Mouse (Mus musculus): Measurements from ENCODE around the gene Psmc4. TPM values are rescaled to one million over a fixed set of nuclear protein-coding genes. Genes with fewer than 3 reads are reported as not detected.

The Psmc4 gene
- 151 TPM for polyA plus RNA-seq (2017; shearing (Covaris generic))

DNA sequence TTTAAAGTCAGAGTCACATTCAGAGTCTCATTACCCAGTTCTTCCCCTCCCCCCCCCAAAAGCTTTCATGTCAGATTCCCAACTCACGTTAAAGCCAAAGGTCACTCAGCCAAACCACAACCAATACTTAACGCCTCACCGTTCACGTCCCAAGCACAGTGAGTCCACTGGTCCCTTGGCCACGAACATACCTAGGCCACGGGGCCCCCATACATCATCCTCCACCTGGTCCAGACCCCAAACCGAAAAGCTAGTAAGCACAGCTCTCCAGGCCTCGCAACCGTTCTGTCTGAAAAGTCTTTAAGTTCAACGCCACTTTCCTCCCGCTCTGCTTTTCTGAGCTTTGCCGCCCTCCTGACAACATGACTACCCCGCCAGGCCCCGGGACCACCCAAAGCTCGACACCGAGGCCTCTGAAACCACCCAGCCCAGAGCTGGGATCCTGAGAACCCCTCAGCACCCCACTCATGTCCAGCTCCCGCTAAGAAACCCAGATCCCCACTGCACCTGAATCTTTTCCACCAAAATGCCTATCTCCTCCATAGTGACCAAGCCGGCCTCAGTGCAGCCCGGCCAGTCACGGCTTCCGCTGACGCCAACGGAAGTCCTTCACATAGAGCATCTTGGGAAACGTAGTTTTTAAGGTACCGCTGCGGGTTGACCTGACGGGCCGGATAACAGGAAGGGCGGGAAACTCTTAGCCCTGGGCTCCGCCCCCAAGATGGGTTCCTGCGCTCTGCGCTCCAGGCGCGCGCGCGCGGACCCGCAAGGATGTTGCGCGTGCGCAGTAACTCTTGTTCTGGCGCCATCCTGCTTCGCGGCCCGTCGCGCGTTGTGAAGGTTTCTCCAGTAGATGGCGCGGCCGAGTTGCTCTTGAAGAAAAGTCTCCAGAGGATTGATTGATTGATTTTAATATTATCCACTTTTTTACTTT, at the start of gene Psmc4:
Gene Psmc4, minus strand, starts transcription at position 626 of the 934 bp plus-strand sequence.

DNA sequence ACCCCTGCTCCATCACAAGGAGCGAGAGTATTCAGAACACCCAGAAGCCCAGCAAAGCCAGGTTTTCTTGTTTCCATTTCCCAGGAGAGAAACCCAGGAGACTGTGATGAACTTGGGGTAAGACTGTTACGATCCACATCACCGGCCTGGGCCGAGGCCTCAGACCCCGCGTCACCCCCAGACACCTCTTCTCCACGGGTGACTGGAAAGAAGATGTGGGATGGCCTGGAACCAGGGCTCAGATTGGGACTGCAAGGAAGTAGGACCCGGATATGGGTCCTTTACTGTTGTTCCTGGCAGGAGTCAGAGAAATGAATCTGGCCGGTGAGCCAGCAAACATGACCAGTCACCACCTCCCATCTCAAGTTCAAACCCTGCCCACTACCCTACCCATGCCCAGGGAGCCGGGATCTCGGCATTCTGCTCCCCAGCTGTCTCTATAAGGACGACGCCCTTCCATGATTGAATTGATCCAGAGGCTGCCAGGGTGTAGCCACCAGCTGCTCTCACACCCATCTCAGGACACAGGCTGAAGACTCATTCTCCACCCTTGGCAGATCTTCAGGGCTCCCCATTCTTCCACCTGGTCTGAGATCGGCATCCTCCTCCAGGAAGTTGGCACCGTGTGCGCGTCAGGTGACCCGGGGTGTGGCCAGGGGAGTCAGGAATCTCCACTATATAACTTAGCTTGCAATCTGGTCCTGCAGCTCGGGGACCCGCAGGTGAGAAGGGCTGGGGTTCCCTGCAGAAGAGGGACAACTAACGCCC, 20.8 kb upstream of the Psmc4 start, which contains the start of gene Fcgbp:
Gene Fcgbp, plus strand, starts transcription at position 706 of the 768 bp plus-strand sequence.

DNA sequence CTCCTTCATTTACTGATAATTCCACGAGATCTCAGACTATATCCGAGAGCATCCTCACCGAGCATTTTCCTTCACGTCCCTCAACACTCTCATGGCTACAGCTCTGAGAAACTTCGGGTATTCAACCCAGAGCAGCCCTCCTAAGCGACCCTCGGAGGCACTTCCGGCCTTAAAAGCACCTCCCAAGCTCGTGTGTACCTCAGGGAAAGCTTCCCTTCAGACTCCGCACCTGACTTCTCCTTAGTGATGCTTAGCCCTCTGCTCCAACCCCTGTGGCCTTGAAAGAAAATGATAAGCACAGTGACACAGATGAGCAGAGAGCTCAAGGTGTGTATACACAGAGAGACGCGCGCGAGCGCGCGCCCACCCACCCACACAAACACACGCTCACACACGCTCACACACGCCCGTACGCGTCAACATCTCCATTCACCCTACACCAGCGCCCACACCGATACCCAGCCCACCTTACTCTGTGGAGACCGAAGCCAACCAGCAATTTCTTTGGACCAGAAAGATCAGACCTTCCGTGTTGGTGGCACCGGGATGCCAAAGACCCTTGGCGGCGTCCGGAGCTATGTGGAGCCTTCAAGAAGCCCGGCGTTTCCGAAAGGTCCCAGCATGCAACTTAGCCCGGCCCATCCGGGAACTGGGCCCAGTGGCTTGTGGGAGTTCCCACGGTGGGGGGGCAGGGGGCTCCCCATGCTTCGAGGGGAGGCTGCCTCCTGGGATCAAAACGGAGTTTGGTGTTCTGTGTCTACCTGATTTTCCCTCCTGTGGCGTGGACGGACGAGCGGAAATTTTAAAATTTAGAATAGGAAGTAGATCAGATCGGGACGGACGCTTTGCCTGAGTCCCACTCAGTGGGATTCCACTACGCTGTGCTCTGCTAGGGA, 36.1 kb downstream of the Psmc4 start, which contains the start of gene Zfp850:
Gene Zfp850, minus strand, starts transcription at position 567 of the 896 bp plus-strand sequence.

Other genes with a start within 250 kb of the Psmc4 start
- gene Zfp626, start 242.9 kb downstream of the Psmc4 start, polyA plus RNA-seq (2017; shearing (Covaris generic)), result 1.2 TPM
- 5.0 TPM for gene Zfp59, start 211.5 kb downstream of the Psmc4 start, polyA plus RNA-seq (2017; shearing (Covaris generic))
- 7.8 TPM for gene Zfp607a, start 192.6 kb downstream of the Psmc4 start, polyA plus RNA-seq (2017; shearing (Covaris generic))
- gene Zfp974, start 120.6 kb downstream of the Psmc4 start, polyA plus RNA-seq (2017; shearing (Covaris generic)), result 3.7 TPM
- 7.3 TPM for gene Zfp780b, start 70.9 kb downstream of the Psmc4 start, polyA plus RNA-seq (2017; shearing (Covaris generic))
- gene Zfp850, start 36.0 kb downstream of the Psmc4 start, polyA plus RNA-seq (2017; shearing (Covaris generic)), result 8.1 TPM
- 0.55 TPM for gene Fcgbp, start 21.1 kb upstream of the Psmc4 start, polyA plus RNA-seq (2017; shearing (Covaris generic))
- gene 9530053A07Rik, start 79.4 kb upstream of the Psmc4 start, polyA plus RNA-seq (2017; shearing (Covaris generic)), result 0.10 TPM
- gene Fbl, start 119.6 kb upstream of the Psmc4 start, polyA plus RNA-seq (2017; shearing (Covaris generic)), result 180 TPM
- 10.2 TPM for gene Dyrk1b, start 129.4 kb upstream of the Psmc4 start, polyA plus RNA-seq (2017; shearing (Covaris generic))
- gene Eid2, start 217.8 kb upstream of the Psmc4 start, polyA plus RNA-seq (2017; shearing (Covaris generic)), result 13.7 TPM
- gene Eid2b, start 227.6 kb upstream of the Psmc4 start, polyA plus RNA-seq (2017; shearing (Covaris generic)), result 0.79 TPM
- gene Selenov, start 241.1 kb upstream of the Psmc4 start, polyA plus RNA-seq (2017; shearing (Covaris generic)), result 0.40 TPM

Measured in effector memory CD4-positive, alpha-beta T cell, adult 7 months (primary cell).